Mouse (Mus musculus): ENCODE results near the gene Ice1. TPM values are rescaled to one million over a fixed set of nuclear protein-coding genes. Genes with fewer than 3 reads are reported as not detected.

The Ice1 gene
- polyA plus RNA-seq, 1 experiment from 2014 or later, result 36.8 TPM

GRCm38 (mm10) chr13:70644083-70644462 is 6.6 kb upstream of the Ice1 start:
- no peak overlapping the region for H3K9ac ChIP-seq (ENCODE audit: low read length)
- H3K27ac ChIP-seq (ENCODE audit: low read depth, low read length), result no peak overlapping the region
- H3K4me1 ChIP-seq (ENCODE audit: control insufficient read depth, insufficient read depth, low read length), result no peaks in the 10 kb centered on the region
- DNase-seq (ENCODE audit: low spot score) (no peak), ATAC-seq (0 out of 2 replicates have a peak, but pooled peaks have one; percentile 5)
- H3K4me2 ChIP-seq (ENCODE audit: low read length), result no peak overlapping the region
- no peaks in the 10 kb centered on the region for H3K9me3 ChIP-seq (replicated peaks; ENCODE audit: control insufficient read depth, low read length)
- H3K4me3 ChIP-seq (ENCODE audit: low read depth, low read length), result no peak overlapping the region
- WGBS, result 51% methylated on average over 3 of the region's 3 CpGs
- no peaks in the 10 kb centered on the region for H3K27me3 ChIP-seq (replicated peaks; ENCODE audit: control insufficient read depth, insufficient read depth, low read length)
- no peaks in the 10 kb centered on the region for H3K36me3 ChIP-seq (ENCODE audit: control insufficient read depth, insufficient read depth, low read length)

GRCm38 (mm10) chr13:70643408-70644082 is 6.1 kb upstream of the Ice1 start:
- ATAC-seq (peak; percentile 38), DNase-seq (ENCODE audit: low spot score) (peak; percentile 83)
- Histone ChIP-seq H3K4me2 (ENCODE audit: low read length) (no peak overlapping the region), H3K36me3 (ENCODE audit: control insufficient read depth, insufficient read depth, low read length) (no peaks in the 10 kb centered on the region), H3K9ac (ENCODE audit: low read length) (no peak overlapping the region), H3K4me3 (ENCODE audit: low read depth, low read length) (no peak overlapping the region), H3K4me1 (ENCODE audit: control insufficient read depth, insufficient read depth, low read length) (no peaks in the 10 kb centered on the region; the same call in 1 of the 2 replicates), H3K27me3 (replicated peaks; ENCODE audit: control insufficient read depth, insufficient read depth, low read length) (no peaks in the 10 kb centered on the region), H3K27ac (ENCODE audit: low read depth, low read length) (no peak overlapping the region), H3K9me3 (replicated peaks; ENCODE audit: control insufficient read depth, low read length) (no peaks in the 10 kb centered on the region)
- 20% methylated on average over 10 of the region's 10 CpGs for WGBS

- no peak for DNase-seq (ENCODE audit: low spot score)
- H3K27me3 ChIP-seq (replicated peaks; ENCODE audit: control insufficient read depth, insufficient read depth, low read length), result no peaks in the 10 kb centered on the region
- no peaks in the 10 kb centered on the region for H3K9me3 ChIP-seq (replicated peaks; ENCODE audit: control insufficient read depth, low read length)
- no peak overlapping the region for H3K27ac ChIP-seq (ENCODE audit: low read depth, low read length)
- peaks cover 3% of the 10 kb centered on the region for H3K4me1 ChIP-seq (ENCODE audit: control insufficient read depth, insufficient read depth, low read length)
- no peak overlapping the region for H3K9ac ChIP-seq (ENCODE audit: low read length)
- no peak overlapping the region for H3K4me2 ChIP-seq (ENCODE audit: low read length)
- no peak for ATAC-seq
- H3K4me3 ChIP-seq (ENCODE audit: low read depth, low read length), result no peak overlapping the region
- no peaks in the 10 kb centered on the region for H3K36me3 ChIP-seq (ENCODE audit: control insufficient read depth, insufficient read depth, low read length)
- WGBS, result 68% methylated on average over 4 of the region's 4 CpGs
Observed at GRCm38 (mm10) chr13:70641941-70642340, 4.5 kb upstream of the Ice1 start.

GRCm38 (mm10) chr13:70641381-70641780 is 3.9 kb upstream of the Ice1 start:
- Histone ChIP-seq H3K4me1 (ENCODE audit: control insufficient read depth, insufficient read depth, low read length) (peaks cover 8% of the 10 kb centered on the region), H3K27me3 (replicated peaks; ENCODE audit: control insufficient read depth, insufficient read depth, low read length) (no peaks in the 10 kb centered on the region), H3K4me3 (ENCODE audit: low read depth, low read length) (no peak overlapping the region), H3K36me3 (ENCODE audit: control insufficient read depth, insufficient read depth, low read length) (no peaks in the 10 kb centered on the region), H3K4me2 (ENCODE audit: low read length) (no peak overlapping the region), H3K9ac (ENCODE audit: low read length) (no peak overlapping the region), H3K27ac (ENCODE audit: low read depth, low read length) (no peak overlapping the region), H3K9me3 (replicated peaks; ENCODE audit: control insufficient read depth, low read length) (no peaks in the 10 kb centered on the region)
- no peak for ATAC-seq
- DNase-seq (ENCODE audit: low spot score), result no peak
- 87% methylated on average over 5 of the region's 5 CpGs for WGBS

- DNase-seq (ENCODE audit: low spot score) (no peak), ATAC-seq (no peak)
- Histone ChIP-seq H3K9ac (ENCODE audit: low read length) (no peak overlapping the region), H3K4me3 (ENCODE audit: low read depth, low read length) (no peak overlapping the region), H3K36me3 (ENCODE audit: control insufficient read depth, insufficient read depth, low read length) (no peaks in the 10 kb centered on the region), H3K27me3 (replicated peaks; ENCODE audit: control insufficient read depth, insufficient read depth, low read length) (no peaks in the 10 kb centered on the region), H3K4me2 (ENCODE audit: low read length) (no peak overlapping the region), H3K9me3 (replicated peaks; ENCODE audit: control insufficient read depth, low read length) (no peaks in the 10 kb centered on the region), H3K27ac (ENCODE audit: low read depth, low read length) (no peak overlapping the region), H3K4me1 (ENCODE audit: control insufficient read depth, insufficient read depth, low read length) (peaks cover 19% of the 10 kb centered on the region)
- 81% methylated on average over 3 of the region's 3 CpGs for WGBS
Observed at GRCm38 (mm10) chr13:70639639-70640038, 2.2 kb upstream of the Ice1 start.

GRCm38 (mm10) chr13:70637662-70638291 is 343 bp upstream of the Ice1 start:
- H3K4me3 ChIP-seq (ENCODE audit: low read depth, low read length), result peak overlapping the region; percentile 90
- H3K4me2 ChIP-seq (ENCODE audit: low read length), result peak overlapping the region; percentile 86
- no peaks in the 10 kb centered on the region for H3K9me3 ChIP-seq (replicated peaks; ENCODE audit: control insufficient read depth, low read length)
- ATAC-seq (peak; percentile 96), DNase-seq (ENCODE audit: low spot score) (peak; percentile 99)
- H3K4me1 ChIP-seq (ENCODE audit: control insufficient read depth, insufficient read depth, low read length), result peaks cover 19% of the 10 kb centered on the region
- H3K27me3 ChIP-seq (replicated peaks; ENCODE audit: control insufficient read depth, insufficient read depth, low read length), result no peaks in the 10 kb centered on the region
- under 1% methylated on average over 40 of the region's 42 CpGs for WGBS
- H3K9ac ChIP-seq (ENCODE audit: low read length), result peak overlapping the region; percentile 89
- H3K27ac ChIP-seq (ENCODE audit: low read depth, low read length), result peak overlapping the region; percentile 91
- H3K36me3 ChIP-seq (ENCODE audit: control insufficient read depth, insufficient read depth, low read length), result no peaks in the 10 kb centered on the region

GRCm38 (mm10) chr13:70636706-70637105 is 728 bp downstream of the Ice1 start:
- peaks cover 19% of the 10 kb centered on the region for H3K4me1 ChIP-seq (ENCODE audit: control insufficient read depth, insufficient read depth, low read length)
- ATAC-seq (no peak), DNase-seq (ENCODE audit: low spot score) (no peak)
- H3K27ac ChIP-seq (ENCODE audit: low read depth, low read length), result no peak overlapping the region
- peak overlapping the region; percentile 90 for H3K4me3 ChIP-seq (ENCODE audit: low read depth, low read length)
- H3K27me3 ChIP-seq (replicated peaks; ENCODE audit: control insufficient read depth, insufficient read depth, low read length), result no peaks in the 10 kb centered on the region
- no peaks in the 10 kb centered on the region for H3K36me3 ChIP-seq (ENCODE audit: control insufficient read depth, insufficient read depth, low read length)
- H3K9me3 ChIP-seq (replicated peaks; ENCODE audit: control insufficient read depth, low read length), result no peaks in the 10 kb centered on the region
- H3K4me2 ChIP-seq (ENCODE audit: low read length), result peak overlapping the region; percentile 86
- H3K9ac ChIP-seq (ENCODE audit: low read length), result peak overlapping the region; percentile 89
- 28% methylated on average over 10 of the region's 10 CpGs for WGBS

GRCm38 (mm10) chr13:70635591-70635990 is 1.8 kb downstream of the Ice1 start:
- H3K4me1 ChIP-seq (ENCODE audit: control insufficient read depth, insufficient read depth, low read length), result peaks cover 19% of the 10 kb centered on the region
- no peaks in the 10 kb centered on the region for H3K9me3 ChIP-seq (replicated peaks; ENCODE audit: control insufficient read depth, low read length)
- 57% methylated on average over 2 of the region's 2 CpGs for WGBS
- H3K4me3 ChIP-seq (ENCODE audit: low read depth, low read length), result no peak overlapping the region
- ATAC-seq (no peak), DNase-seq (ENCODE audit: low spot score) (no peak)
- no peak overlapping the region for H3K9ac ChIP-seq (ENCODE audit: low read length)
- peak overlapping the region; percentile 86; the same call in 1 of the 2 replicates for H3K4me2 ChIP-seq (ENCODE audit: low read length)
- H3K27me3 ChIP-seq (replicated peaks; ENCODE audit: control insufficient read depth, insufficient read depth, low read length), result no peaks in the 10 kb centered on the region
- no peaks in the 10 kb centered on the region for H3K36me3 ChIP-seq (ENCODE audit: control insufficient read depth, insufficient read depth, low read length)
- no peak overlapping the region for H3K27ac ChIP-seq (ENCODE audit: low read depth, low read length)

GRCm38 (mm10) chr13:70626416-70626815 is 11.0 kb downstream of the Ice1 start:
- DNase-seq (ENCODE audit: low spot score) (no peak), ATAC-seq (no peak)
- Histone ChIP-seq H3K4me2 (ENCODE audit: low read length) (no peak overlapping the region), H3K36me3 (ENCODE audit: control insufficient read depth, insufficient read depth, low read length) (0 out of 2 replicates have a peak, but pooled peaks cover 4% of the 10 kb centered on the region), H3K4me3 (ENCODE audit: low read depth, low read length) (no peak overlapping the region), H3K27me3 (replicated peaks; ENCODE audit: control insufficient read depth, insufficient read depth, low read length) (no peaks in the 10 kb centered on the region), H3K9me3 (replicated peaks; ENCODE audit: control insufficient read depth, low read length) (no peaks in the 10 kb centered on the region), H3K4me1 (ENCODE audit: control insufficient read depth, insufficient read depth, low read length) (no peaks in the 10 kb centered on the region), H3K27ac (ENCODE audit: low read depth, low read length) (no peak overlapping the region), H3K9ac (ENCODE audit: low read length) (no peak overlapping the region)
- WGBS, result 94% methylated on average over 4 of the region's 4 CpGs

All from forebrain, embryonic 14.5 days (tissue).